Mouse (Mus musculus): Measurements from ENCODE around the gene Ccdc66.

Ccdc66 gene

DNA sequence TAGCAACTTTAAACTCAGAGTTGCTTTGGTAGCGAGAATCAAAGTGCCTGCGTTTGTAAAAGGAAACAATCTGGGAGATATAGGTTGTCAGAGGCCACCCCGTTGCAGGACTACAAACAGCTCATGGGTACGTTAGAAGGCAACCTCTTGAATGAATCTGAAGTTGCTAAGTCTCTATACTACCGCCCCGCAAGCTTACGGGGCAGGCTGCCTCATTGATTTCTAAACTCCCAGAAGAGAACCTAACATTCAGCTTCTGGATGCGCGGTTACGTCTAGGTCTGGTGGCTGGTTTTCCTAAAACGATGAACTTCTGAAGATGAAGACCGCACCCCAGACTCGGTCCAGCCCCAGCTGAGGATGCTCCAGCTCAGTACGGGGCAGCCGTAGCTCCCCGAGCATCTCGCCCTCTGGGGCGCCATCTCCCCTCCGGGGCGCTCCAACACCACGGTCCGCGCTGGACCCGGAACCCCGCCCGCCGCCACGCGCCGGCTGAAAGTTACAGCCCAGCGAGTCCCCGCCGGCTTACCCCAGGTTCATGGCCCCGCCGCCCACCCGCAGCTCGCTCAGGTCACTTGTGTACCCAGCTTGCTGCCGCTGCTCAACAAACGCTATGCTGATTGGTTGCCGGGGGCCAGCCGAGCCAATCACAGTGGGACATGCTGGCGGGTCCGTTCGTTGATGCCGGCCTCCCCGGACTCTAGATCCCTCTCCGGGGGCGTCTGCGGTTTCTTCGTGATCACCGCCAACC lies at the start of gene Ccdc66:
Gene Ccdc66 (minus strand): TSS at position 567 of the 750 bp plus-strand sequence.
- DNase-seq (ENCODE audit: low spot score) = peak; percentile 99

GRCm38 (mm10) chr14:27543838-27544426 lies 35.7 kb upstream of the Ccdc66 start:
- no peak for DNase-seq (ENCODE audit: low spot score)

GRCm38 (mm10) chr14:27536441-27536840 lies 28.2 kb upstream of the Ccdc66 start:
- DNase-seq (ENCODE audit: low spot score) = no peak

GRCm38 (mm10) chr14:27524541-27524940 lies 16.3 kb upstream of the Ccdc66 start:
- DNase-seq (ENCODE audit: low spot score) = no peak

DNA sequence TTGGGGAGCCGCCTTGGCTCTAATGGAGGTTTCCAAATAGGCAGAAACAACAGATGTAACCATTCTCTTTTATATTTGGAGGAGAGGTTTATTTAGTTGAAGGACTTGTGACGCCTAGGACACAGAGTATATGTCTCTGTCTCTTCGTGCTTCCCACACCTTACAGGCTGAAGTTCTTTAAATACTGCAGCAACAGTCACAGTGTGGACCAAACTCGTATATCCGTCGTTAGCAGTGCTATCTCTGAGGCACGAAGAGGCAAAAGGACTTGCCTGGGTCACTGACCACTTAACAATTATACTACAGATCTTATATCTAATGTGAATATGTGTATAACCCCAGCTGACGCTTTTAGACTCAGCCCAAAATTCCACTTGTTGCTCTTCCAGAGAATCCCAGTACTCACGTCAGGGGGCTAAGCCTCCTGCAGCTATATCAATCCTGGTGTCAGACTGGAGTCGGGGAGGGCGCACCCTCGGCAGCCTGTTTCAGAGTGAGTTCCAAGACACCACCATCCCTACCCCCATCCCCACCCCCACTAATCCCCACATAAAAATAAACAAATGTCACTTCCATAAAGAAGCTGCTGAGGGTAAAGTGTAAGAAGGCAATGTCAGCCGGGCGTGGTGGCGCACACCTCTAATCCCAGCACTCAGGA lies 513 bp upstream of the Ccdc66 start:
- DNase-seq (ENCODE audit: low spot score) = no peak

- DNase-seq (ENCODE audit: low spot score) = no peak
Observed at GRCm38 (mm10) chr14:27501096-27501495, 7.2 kb downstream of the Ccdc66 start.

DNA sequence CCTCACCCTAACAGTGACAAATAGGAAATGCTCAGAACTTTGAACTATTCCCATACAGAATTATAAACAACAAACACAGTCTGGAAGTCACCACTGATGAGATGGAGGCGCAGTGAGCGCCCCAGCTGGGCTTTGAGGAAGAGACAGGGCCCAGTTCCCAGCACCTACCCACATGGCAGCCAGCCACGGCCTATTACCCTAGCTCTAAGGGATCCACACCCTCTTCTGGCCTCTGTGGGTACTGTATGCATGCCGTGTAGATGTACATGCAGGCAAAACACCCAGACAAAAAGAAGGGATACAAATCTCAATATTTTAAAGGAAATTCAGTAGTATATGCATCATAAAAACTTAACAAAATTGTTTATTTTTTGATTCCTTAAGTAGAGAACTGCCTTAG lies 14.7 kb downstream of the Ccdc66 start:
- no peak for DNase-seq (ENCODE audit: low spot score)

GRCm38 (mm10) chr14:27491399-27491798 lies 16.9 kb downstream of the Ccdc66 start:
- no peak for DNase-seq (ENCODE audit: low spot score)

DNA sequence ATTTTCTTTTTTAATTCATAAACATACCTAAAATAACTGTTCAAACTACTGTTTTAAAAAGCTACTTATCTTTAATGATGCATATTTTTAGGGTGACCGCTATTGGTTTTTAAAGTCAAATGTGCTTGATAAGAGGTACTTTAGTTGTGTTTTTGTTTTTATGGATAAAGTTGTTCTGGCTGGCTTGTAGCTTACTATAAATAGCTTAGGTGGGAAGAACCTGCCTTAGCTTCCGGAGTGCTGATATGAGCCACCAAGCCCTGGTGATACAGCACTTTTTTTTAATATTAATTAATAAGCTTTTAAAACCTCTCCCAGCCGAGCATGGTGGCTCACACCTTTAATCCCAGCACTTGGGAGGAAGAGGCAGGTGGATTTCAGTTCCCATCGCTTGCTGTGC lies 61.3 kb downstream of the Ccdc66 start:
- DNase-seq (ENCODE audit: low spot score) = no peak

DNA sequence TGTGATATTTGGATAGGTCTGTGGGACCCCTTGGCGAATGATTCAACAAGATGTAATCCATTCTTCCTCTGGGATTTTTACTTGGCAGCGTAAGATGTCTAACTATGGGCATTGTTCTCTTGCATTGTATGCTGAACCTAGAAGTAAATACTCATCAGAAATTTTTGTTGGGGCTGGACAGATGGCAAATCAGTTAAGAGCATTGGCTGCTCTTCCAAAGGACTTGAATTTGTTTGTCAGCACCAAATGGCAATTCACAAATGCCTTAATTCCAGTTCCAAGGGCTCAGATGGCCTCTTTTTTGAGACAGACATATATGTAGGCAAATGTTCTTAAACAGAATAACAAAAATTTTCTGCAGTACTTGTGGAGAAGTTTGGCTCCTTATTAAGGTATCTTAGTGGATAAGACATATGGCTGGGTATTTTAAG lies 63.4 kb downstream of the Ccdc66 start:
- DNase-seq (ENCODE audit: low spot score) = no peak

- DNase-seq (ENCODE audit: low spot score) = no peak
Observed at GRCm38 (mm10) chr14:27440921-27441320, 67.3 kb downstream of the Ccdc66 start.

- DNase-seq (ENCODE audit: low spot score) = no peak
Observed at GRCm38 (mm10) chr14:27436826-27437225, 71.4 kb downstream of the Ccdc66 start.

GRCm38 (mm10) chr14:27436116-27436515 lies 72.1 kb downstream of the Ccdc66 start:
- DNase-seq (ENCODE audit: low spot score) = no peak

GRCm38 (mm10) chr14:27432064-27432463 lies 76.2 kb downstream of the Ccdc66 start:
- DNase-seq (ENCODE audit: low spot score) = no peak

Data from ovary, postnatal 36 days (tissue).